Mouse (Mus musculus): ENCODE results near the gene Ube2v1. TPM values are rescaled to one million over a fixed set of nuclear protein-coding genes. Genes with fewer than 3 reads are reported as not detected.

The Ube2v1 gene
- polyA plus RNA-seq, 2 experiments, result 75.0 to 145 TPM

DNA sequence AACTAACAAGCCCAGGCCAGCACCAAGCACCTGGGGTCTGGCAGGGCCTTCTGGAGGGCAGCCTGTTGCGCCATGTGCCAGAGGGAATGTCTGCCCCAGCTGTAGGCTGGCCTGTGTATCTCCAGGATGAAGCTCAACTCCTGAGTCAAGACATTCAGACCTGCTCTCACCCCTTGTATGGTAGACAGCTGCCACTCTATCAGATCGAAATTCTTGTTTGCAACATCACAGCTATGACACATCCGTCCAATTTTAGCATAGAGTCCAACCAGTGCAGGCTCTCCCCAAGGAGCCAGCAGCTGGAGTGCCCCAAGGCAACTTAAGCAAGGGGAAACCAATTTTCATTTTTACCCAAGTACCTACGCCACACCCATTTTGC is 25.2 kb downstream of the Ube2v1 start:
- H3K4me2 ChIP-seq (ENCODE audit: low read depth), result no peak overlapping the region
- 80% methylated on average over 4 of the region's 4 CpGs for WGBS (ENCODE audit: insufficient replicate concordance)
- TF ChIP-seq CTCF (IDR thresholded peaks at IDR 0.05; ENCODE audit: low read depth) (no peak), EP300 (IDR thresholded peaks at IDR 0.05; ENCODE audit: low read depth) (no peak)
- no peaks in the 10 kb centered on the region for H3K9me3 ChIP-seq (ENCODE audit: control insufficient read depth, low read length)
- ATAC-seq (ENCODE audit: insufficient read depth) (no peak), DNase-seq (ENCODE audit: low read depth in 3 of 3, low spot score in 3 of 3) (no peak)
- no peak overlapping the region for H3K4me3 ChIP-seq (ENCODE audit: insufficient read depth in 1 of 2, low read depth in 2 of 2, low read length in 2 of 2)
- H3K9ac ChIP-seq (replicated peaks), result no peak overlapping the region
- no peaks in the 10 kb centered on the region for H3K27me3 ChIP-seq (ENCODE audit: control insufficient read depth, insufficient read depth, low read length)
- no peak overlapping the region for H3K27ac ChIP-seq
- peaks cover 35% of the 10 kb centered on the region for H3K36me3 ChIP-seq (replicated peaks; ENCODE audit: control insufficient read depth, insufficient read depth, low read depth)
- no peaks in the 10 kb centered on the region for H3K4me1 ChIP-seq (replicated peaks; ENCODE audit: control insufficient read depth in 2 of 2, insufficient read depth in 2 of 2, low read length in 1 of 2)

DNA sequence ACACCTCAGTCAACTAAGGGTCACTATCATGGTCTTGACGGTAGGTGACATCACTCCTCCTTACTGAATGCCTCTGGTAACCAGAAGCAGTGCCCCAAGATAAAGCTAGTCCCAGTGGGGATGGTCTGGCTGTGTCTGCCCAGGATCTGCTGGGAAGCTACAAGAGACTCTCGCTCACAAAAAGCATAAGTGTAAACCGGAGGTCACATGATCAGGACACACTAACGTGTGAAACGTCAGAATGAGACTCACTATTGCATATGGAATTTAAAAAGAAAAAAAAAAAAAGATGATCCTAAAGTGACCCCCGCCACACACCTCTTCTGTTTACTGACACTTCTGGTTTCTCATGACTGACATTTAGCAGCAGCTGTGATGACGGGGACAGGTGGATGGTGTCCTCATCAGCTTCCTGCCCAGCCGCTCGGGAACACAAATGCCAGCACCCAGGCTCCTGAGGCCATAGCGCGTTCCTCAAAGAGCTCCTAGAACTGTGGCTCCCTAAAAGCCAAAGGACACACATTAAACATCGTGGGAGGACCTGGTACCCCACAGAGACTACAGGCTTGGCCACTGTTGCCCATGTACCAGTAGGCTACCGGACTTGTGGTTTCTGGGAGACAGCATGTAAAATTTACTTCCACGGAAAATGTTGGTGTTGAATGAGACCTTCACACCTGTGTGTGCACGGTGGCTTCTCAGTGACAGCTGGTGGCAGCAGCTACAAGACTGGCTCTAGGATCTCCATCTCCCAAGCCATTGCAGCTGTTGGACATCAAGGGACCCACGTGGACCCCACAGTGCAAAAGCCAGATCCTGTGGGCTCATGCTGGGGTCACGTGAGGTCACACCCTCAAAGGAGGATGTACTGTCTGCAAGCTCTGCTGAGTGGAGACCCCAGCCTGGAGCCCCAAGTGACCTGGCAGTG is 25.8 kb downstream of the Ube2v1 start:
- Histone ChIP-seq H3K4me1 (replicated peaks; ENCODE audit: control insufficient read depth in 2 of 2, insufficient read depth in 2 of 2, low read length in 1 of 2) (no peaks in the 10 kb centered on the region), H3K4me3 (ENCODE audit: insufficient read depth in 1 of 2, low read depth in 2 of 2, low read length in 2 of 2) (no peak overlapping the region), H3K9ac (replicated peaks) (no peak overlapping the region), H3K36me3 (replicated peaks; ENCODE audit: control insufficient read depth, insufficient read depth, low read depth) (peaks cover 30% of the 10 kb centered on the region), H3K27ac (no peak overlapping the region), H3K9me3 (ENCODE audit: control insufficient read depth, low read length) (no peaks in the 10 kb centered on the region), H3K27me3 (ENCODE audit: control insufficient read depth, insufficient read depth, low read length) (no peaks in the 10 kb centered on the region), H3K4me2 (ENCODE audit: low read depth) (no peak overlapping the region)
- 74% methylated on average over 17 of the region's 17 CpGs for WGBS (ENCODE audit: insufficient replicate concordance)
- no peak for TF ChIP-seq CTCF (IDR thresholded peaks at IDR 0.05; ENCODE audit: low read depth)
- TF ChIP-seq EP300 (IDR thresholded peaks at IDR 0.05; ENCODE audit: low read depth), result no peak
- DNase-seq (ENCODE audit: low read depth in 3 of 3, low spot score in 3 of 3) (no peak), ATAC-seq (ENCODE audit: insufficient read depth) (no peak)

DNA sequence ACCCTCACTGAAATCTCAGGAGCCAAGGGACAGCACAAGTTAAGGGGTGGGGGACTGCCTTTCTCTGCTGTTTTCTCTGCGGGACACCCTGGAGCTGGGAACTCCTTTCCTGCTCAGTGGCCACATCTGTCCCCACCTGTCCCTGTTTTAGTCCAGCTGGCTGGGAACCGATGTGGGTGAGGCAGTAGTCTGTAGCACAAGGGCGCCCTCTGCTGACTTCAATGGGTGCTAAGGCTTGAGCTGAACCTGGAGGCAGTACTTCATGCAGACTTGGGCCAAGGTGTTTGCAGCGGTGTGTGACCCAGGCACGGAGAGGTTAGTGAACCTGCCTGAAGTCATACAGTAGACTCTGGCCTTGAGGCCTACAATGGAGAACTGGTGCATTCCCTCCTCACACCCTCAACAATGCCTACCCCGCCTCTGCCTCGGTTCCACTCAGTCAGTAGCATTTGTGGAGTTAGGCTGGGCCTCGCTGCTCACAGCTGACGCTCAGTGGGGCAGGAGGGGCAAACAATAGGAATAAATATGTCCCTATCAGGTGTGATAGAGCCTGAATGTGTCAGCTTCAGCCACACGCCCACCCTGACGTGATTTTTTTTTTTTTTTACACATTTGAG is 26.6 kb downstream of the Ube2v1 start:
- DNase-seq (ENCODE audit: low read depth in 3 of 3, low spot score in 3 of 3), result peak; percentile 62 to 71 (median 65)
- peak; percentile 67 for ATAC-seq (ENCODE audit: insufficient read depth)
- 34% methylated on average over 11 of the region's 11 CpGs for WGBS (ENCODE audit: insufficient replicate concordance)
- Histone ChIP-seq H3K9ac (replicated peaks) (no peak overlapping the region), H3K36me3 (replicated peaks; ENCODE audit: control insufficient read depth, insufficient read depth, low read depth) (peaks cover 25% of the 10 kb centered on the region), H3K9me3 (ENCODE audit: control insufficient read depth, low read length) (no peaks in the 10 kb centered on the region), H3K27me3 (ENCODE audit: control insufficient read depth, insufficient read depth, low read length) (no peaks in the 10 kb centered on the region), H3K4me2 (ENCODE audit: low read depth) (no peak overlapping the region), H3K27ac (no peak overlapping the region), H3K4me1 (replicated peaks; ENCODE audit: control insufficient read depth in 2 of 2, insufficient read depth in 2 of 2, low read length in 1 of 2) (no peaks in the 10 kb centered on the region), H3K4me3 (ENCODE audit: insufficient read depth in 1 of 2, low read depth in 2 of 2, low read length in 2 of 2) (no peak overlapping the region)
- TF ChIP-seq EP300 (IDR thresholded peaks at IDR 0.05; ENCODE audit: low read depth) (no peak), CTCF (IDR thresholded peaks at IDR 0.05; ENCODE audit: low read depth) (peak; percentile 98)

DNA sequence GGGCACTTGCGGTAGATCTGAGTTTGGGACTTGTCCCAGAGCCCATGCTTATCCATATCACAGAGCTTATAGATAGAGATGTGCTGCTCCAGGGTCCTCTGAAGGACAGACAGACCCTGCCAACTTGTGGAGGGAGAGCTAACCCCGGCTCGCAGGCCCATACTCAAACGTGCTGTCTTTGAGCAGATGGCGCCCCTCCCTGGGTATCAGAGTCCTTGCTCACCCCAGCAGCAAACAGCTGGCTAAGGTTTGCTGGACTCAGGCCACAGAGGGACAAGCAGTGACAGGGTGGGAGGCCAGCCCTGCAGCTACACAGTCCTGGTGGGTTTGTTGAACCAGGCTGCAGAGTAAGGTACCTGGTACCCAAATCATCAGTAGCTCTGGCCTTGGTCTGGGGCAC is 28.9 kb downstream of the Ube2v1 start:
- no peak for DNase-seq (ENCODE audit: low read depth in 3 of 3, low spot score in 3 of 3)

DNA sequence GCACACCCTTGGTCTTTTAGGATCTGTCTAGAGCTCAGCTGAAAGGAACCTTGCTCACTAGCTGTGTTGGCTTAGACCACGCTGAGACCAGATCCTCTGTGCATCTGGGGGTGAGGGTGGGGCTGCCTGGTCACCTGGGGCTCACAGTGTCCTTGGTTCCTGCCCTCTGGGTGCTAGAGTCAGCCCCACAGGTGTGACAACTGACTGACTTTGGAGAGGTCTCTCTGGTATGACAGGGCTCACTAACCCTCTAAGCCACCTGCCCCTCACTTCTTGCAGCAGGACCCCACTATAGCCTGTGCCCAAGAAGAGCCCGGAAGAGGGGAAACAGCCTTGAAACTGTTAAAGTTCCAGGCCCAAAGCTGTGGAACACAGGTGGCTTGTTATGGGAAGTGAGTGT is 29.5 kb downstream of the Ube2v1 start:
- Histone ChIP-seq H3K27me3 (ENCODE audit: control insufficient read depth, insufficient read depth, low read length) (no peaks in the 10 kb centered on the region), H3K9me3 (ENCODE audit: control insufficient read depth, low read length) (no peaks in the 10 kb centered on the region), H3K4me3 (ENCODE audit: insufficient read depth in 1 of 2, low read depth in 2 of 2, low read length in 2 of 2) (no peak overlapping the region), H3K4me1 (replicated peaks; ENCODE audit: control insufficient read depth in 2 of 2, insufficient read depth in 2 of 2, low read length in 1 of 2) (no peaks in the 10 kb centered on the region), H3K9ac (replicated peaks) (no peak overlapping the region), H3K4me2 (ENCODE audit: low read depth) (no peak overlapping the region), H3K27ac (no peak overlapping the region), H3K36me3 (replicated peaks; ENCODE audit: control insufficient read depth, insufficient read depth, low read depth) (peaks cover 9% of the 10 kb centered on the region)
- ATAC-seq (ENCODE audit: insufficient read depth) (no peak), DNase-seq (ENCODE audit: low read depth in 3 of 3, low spot score in 3 of 3) (no peak)
- 54% methylated on average over 2 of the region's 2 CpGs for WGBS (ENCODE audit: insufficient replicate concordance)
- TF ChIP-seq CTCF (IDR thresholded peaks at IDR 0.05; ENCODE audit: low read depth) (no peak), EP300 (IDR thresholded peaks at IDR 0.05; ENCODE audit: low read depth) (no peak)

More for the DNA sequence above, 28.9 kb downstream of the Ube2v1 start:
- WGBS (ENCODE audit: insufficient replicate concordance), result 46% methylated on average over 5 of the region's 5 CpGs
- Histone ChIP-seq H3K9me3 (ENCODE audit: control insufficient read depth, low read length) (no peaks in the 10 kb centered on the region), H3K36me3 (replicated peaks; ENCODE audit: control insufficient read depth, insufficient read depth, low read depth) (peaks cover 12% of the 10 kb centered on the region), H3K9ac (replicated peaks) (no peak overlapping the region), H3K27ac (no peak overlapping the region), H3K4me2 (ENCODE audit: low read depth) (no peak overlapping the region), H3K4me1 (replicated peaks; ENCODE audit: control insufficient read depth in 2 of 2, insufficient read depth in 2 of 2, low read length in 1 of 2) (no peaks in the 10 kb centered on the region), H3K27me3 (ENCODE audit: control insufficient read depth, insufficient read depth, low read length) (no peaks in the 10 kb centered on the region), H3K4me3 (ENCODE audit: insufficient read depth in 1 of 2, low read depth in 2 of 2, low read length in 2 of 2) (no peak overlapping the region)
- TF ChIP-seq CTCF (IDR thresholded peaks at IDR 0.05; ENCODE audit: low read depth) (peak; percentile 52), EP300 (IDR thresholded peaks at IDR 0.05; ENCODE audit: low read depth) (no peak)
- ATAC-seq (ENCODE audit: insufficient read depth), result no peak
